Mouse (Mus musculus) granulocyte monocyte progenitor cell, adult 5-6 weeks (primary cell): ENCODE data around the gene Ppp1r15b. TPM values are rescaled to one million over a fixed set of nuclear protein-coding genes. Genes with fewer than 3 reads are reported as not detected.
A peak's percentile ranks its signal among the peaks of the same experiment; 100 is the strongest.

Source experiments
- ATAC-seq: replicated peaks from 2 replicates; pipeline ENCODE4 v1.8.0; 2016; ENCODE audit warnings: mild to moderate bottlenecking, moderate TSS enrichment, inconsistent platforms; ENCODE audit not compliant: poor library complexity, severe bottlenecking
- total RNA-seq, 2 experiments: library from RNA; stranded (forward) in 1 of 2; stranded (reverse) in 1 of 2; fragments of 200-712, 200-1000 nt in 1 of 2; fragments of >200 nt in 1 of 2; fragmentation: Nextera tagmentation in 1 of 2; gene quantifications; 2 replicates each; pipeline ENCODE4 v1.2.3; 2014 to 2017

Gene Ppp1r15b
- total RNA-seq (2014; fragmentation: Nextera tagmentation) (52.3 and 53.9 TPM in 2 replicates), total RNA-seq (2017) (75.7 and 78.5 TPM in 2 replicates)

DNA sequence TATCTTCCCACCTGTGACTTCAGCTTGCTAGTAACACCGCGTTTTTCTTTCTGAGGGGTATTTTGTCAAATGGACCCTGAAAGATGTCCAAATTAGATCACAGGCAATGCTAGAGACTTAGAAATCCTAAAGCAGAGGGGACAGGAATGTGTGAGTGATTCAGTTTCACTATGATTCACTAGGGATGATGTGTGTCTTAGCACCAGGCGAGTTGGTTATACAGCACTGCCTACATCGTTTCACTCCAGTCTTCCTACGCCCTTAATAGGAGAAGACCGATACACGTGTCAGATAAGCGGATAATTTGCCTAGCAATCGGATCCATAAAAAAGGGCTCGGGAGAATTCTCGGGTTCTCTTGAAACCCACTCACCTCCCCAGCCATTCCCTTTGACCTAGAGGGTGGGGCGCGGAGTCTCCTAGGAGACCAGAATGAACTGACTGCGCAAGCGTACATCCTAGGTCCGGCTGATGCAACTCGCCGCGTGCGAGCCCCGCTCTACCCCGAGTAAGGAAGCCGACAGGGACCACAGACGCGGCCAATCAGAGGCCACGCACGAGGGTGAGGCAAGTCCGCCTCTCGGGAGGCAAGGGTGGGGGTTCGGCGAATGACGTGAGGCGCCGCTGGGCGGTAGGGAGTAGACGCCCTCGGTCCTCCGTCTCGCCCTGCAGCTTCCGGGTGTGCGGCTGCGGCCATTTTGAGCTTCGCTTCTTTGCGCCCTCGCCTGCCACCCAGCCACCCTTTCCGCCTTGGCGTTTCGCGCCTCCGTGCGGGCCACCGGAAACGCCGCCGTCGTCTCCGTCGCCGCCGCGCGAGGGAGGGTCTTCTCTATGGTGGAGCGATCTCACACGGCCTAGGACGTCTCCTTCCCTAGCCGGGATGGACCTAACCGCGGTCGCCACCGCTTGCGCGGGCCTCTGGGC, at the start of gene Ppp1r15b:
Ppp1r15b (plus strand) TSS at position 506 of the 923 bp plus-strand sequence.
- peak; percentile 79 for ATAC-seq

DNA sequence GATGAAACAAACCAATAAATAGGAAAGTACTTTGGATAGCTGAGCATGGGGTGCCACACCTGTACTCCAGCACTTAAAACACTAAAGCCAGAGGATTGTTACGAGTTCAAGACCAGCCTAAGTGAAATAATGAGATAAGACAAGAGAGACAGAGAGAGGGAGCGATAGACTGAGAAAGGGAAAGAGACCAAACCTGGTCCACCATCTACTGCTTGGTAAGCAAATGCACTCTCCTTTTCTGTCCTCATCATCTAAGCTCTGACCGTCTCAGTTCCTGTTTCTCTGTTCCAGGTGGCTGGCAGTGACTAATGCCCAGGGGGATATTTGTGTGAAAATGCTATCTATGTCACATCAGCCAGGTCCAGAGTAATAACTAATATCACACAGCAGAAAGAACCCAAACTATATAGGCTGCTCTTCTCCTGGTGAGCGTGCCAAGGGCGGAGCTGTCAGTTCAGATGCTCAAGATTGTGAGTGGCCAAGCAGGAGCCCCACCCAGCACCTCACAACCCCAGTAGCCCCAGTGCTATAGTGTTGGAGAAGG, 47.9 kb upstream of the Ppp1r15b start:
- no peak; the same call in 1 of the 2 replicates for ATAC-seq

DNA sequence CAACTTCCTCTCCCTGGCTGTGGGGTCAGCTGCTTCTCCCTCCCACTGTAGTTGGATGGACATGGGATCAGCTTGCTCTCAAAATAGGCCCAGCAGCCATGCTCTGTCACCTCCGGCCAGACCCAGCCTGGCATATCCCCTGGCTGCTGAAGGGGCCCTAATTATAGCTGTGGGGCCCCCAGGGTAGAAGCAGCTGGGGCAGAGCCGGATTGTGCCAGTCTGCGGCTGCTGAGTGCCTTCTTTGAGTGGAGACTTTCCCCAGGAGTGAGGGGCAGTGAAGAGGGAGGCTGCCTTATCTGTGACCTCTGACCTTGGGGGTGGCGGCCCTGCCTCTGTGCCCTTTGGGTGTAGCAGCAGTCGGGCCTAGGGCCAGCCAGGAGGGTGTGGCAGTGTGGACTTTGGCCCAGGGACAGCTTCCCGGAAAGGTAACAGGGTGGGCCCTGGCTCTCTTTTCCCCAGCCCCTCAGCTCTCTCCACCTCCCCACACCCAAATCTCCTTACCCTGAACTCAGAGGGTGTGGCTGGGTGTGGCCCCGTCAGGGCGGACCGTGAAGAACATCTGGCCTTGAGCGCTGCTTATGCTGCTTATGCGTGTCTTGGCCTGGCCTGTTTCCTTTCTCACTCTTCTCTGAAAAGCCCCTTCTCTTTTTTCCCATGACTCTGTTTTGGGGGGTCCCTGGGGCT, 46.9 kb upstream of the Ppp1r15b start:
- no peak for ATAC-seq

DNA sequence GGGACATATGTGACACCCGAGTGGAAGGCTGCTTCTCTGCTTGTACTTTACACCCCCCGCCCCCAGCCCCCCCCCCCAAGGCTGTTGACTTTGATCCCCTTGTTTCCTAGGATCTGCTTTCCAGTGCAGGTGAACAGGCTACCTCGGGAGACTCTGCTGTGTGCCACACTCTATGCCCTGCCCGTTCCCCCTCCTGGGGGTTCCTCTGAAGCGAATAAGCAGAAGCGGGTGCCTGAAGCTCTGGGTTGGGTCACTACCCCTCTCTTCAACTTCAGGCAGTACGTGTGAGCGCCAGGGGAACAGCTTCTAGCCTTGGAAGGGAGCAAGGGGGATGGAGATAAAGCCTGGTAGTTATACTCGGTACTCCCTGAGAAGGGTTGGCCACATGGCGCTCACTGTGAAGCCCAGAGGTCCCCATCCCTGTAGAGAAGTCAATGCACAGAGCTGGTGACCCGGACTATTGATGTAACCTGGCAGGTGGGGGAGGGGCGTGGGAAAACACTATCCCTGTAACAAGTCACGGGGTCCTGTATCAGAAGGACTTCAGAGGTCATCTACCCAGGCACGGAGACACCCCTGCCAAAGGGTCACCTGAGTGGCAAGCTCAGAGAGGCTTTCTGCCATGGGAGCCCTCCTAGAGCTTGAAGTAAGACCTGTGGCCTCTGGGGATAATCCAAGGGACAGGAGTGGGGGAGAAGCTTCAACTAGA, 46.1 kb upstream of the Ppp1r15b start:
- no peak for ATAC-seq

DNA sequence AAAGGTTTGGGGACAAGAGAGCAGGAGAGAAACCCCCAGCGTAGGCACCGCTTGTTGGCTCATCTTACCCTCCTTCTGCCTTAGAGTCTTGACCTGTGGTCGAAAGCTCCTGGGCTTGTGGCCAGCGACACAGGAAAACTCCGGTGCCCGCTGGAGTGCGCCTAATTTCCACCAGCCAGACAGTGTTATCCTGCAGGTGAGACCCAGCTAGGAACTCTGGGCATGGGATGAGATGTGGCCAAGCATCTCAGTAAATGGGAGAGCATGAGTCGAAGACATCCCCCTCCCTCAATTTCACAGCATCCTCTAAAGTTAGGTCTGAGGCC, 45.6 kb upstream of the Ppp1r15b start:
- ATAC-seq, result no peak

DNA sequence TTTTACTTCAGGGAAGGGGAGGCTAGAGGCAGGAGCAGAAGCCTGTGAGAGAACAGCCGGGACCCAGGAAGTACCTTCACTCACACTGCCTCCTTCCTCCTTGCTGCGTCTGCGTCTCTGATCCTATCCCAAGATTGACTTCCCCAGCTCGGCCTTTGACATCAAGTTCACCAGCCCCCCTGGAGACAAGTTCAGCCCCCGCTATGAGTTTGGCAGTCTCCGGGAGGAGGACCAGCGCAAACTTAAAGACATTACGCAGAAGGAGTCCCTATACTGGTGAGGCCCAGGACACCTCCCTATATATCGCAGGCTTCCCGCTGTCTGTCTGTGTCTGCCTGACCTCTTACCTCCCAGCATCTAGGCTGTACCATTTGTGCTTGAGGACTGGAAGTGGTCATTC, 44.1 kb upstream of the Ppp1r15b start:
- ATAC-seq, result no peak

DNA sequence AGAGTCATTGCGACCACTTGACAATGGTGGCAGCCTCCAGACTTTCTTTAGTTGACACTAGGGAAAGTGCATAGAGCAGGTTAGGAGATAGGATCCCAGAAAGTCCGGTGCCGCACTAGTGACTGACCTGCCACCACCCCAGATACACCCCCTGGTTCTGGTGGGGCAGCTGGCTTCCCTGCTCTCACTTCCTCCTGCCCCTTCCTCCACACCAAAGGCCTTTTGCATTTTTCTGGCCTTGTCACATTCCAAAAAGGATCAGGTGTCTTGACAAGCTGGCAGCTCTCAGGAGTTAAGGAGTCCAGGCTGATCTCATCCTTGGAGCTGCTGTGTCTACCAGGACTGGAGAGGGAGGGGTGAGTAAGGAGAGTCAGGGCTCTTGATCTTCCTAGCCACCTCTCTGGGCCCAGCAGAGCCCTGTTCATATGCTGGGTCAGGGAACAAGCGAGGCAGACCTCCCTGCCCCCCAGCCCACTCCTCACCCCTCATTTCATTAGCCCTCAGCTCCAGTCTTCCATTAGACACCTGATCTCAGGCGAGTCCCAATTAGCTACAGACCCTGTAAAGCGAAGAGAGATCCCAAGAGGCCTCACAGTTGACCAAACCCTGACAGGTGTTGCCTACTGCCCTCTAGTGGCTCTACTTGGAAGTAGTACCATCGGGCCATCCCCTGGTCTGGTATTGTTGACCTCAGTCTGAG, 43.6 kb upstream of the Ppp1r15b start:
- peak; percentile 82 for ATAC-seq

DNA sequence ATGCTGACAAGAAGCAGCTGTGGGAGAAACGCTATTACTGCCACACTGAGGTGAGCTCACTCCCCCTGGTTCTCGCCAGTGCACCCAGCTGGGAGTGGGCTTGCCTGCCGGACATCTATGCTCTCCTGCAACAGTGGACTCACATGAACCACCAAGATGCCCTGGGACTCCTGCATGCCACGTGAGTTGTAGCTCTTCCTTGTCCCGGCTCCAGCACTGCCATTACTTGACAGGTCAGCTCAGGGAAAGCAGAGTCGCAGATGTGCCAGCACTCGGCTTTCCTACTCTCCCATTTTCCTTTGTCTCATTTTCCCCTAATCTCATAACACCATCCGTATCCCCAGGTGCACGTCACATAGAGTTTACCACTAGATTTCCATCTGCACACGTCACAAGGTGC, 42.7 kb upstream of the Ppp1r15b start:
- ATAC-seq, result no peak

DNA sequence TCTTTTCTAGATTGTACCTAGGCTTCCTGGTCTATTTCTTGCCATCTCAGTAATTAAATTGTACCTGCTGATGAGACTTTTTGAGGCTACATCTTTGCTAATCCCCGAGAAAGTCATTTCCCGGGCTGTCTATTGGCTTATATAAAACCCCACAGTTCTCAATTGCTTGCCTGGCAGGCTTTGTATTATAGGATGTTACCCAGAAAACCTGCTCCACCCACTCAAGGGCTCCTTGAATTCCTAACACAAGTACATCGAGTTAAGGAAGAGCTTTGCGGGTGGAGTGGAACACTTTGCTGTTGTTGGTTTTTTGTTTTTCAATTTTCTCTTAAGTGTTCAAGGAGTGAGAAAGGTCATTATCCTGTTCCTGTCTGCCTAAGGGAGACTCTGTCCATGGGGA, 41.5 kb upstream of the Ppp1r15b start:
- no peak for ATAC-seq

DNA sequence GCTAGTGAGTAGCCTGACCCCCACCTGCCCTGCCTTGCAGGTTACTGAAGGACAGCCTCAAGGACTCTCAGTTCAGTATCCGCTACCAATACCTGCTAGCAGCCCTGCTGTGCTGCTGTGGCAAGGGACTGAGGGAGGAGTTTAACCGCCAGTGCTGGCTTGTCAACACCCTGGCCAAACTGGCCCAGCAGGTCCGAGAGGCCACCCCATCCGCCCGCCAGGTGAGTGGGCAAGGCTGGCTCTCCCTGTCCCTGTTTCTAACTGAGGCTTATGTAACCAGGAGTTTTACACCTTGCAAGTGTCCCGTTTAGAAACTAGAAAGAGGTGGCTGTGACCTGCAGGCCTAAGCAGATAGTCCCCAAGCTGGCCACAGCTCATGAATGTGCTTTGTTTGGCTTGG, 40.3 kb upstream of the Ppp1r15b start:
- ATAC-seq, result no peak

DNA sequence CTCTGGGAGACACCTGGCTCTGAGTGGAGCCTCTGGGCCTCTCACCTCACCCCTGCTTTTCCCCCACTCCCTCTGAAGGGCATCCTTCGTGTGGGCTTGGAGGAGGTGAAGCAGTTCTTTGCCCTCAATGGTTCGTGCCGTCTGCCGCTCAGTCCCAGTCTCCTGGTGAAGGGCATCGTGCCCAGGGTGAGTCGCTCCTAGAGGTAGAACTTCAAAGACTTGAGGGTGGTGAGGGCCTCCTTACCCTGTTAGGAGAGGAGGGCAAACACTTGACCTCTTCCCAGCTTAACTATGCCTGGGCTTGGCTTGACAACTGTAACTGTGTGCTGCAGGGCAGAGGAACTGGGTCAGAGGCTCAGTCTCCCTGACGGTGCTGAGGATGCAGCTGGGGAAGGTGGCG, 39.5 kb upstream of the Ppp1r15b start:
- ATAC-seq, result no peak

DNA sequence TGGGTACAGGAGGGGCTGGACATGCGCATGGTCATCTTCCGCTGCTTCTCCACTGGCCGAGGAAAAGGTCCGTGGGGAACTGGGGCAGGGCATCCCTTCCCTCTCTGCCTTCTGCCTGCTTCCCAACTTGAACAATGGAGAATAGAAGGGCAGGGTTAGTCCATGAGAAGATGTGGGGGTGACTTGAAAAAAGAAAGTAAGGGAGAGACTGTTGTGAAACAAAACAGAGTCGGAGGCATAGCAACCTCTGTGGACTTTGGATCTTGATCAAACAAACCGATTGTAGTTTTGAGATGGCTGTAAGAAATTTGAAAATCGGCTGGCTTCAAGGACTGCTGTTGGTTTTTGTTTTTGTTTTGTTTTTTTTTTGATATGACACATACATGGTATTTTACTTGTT, 37.2 kb upstream of the Ppp1r15b start:
- ATAC-seq, result no peak

DNA sequence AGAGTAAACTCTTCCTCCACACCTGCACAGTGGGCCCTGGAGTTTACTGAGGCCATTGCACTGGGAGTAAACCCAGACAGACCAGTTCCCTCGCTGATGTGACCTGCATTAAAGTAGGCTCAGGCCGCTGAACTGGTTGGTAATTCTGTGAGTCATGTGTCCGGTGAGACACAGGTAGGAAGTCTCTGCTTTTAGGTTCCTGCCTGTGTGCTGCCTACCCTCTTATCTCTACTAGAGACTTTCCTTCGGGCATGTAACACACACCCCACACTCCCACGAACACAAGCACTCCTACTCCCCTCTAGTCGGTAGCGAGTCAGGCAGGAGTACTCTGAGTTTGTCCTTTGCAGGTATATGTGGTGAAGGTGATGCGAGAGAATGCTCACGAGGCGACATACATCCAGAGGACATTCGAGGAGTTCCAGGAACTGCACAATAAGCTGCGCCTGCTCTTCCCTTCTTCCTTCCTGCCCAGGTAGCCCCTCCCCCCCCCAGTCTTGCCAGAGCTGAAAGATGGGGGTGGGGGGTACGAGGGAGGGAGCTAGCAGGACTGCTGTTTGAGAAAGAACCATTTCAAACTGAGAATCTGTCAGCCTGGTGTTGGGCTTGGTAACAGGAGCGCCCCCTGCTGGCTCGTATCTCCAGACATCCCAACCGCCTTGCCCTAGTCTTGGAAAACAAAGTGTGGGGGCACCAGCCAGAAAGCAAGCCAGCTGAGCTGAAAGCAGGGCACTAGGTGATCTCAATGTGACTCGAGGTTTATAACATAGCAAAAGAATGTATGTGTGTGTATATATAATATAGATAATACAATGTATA, 29.8 kb upstream of the Ppp1r15b start:
- peak; percentile 66 for ATAC-seq

DNA sequence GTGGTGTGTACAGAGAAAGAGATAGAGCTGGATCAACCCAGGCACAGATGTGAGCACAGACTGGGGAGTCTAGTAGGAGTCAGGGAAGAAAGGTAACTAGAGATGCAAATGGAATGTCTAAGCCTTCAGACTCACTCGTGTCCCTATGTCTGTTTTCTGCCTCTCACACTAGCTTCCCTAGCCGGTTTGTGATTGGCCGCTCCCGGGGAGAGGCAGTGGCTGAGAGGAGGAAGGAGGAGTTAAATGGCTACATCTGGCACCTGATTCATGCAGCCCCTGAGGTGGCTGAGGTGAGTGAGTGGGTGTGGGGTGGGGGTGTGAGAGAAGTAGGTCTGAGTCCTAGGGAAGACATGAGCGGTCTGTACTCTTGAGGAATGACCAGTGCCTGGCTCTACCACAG, 28.8 kb upstream of the Ppp1r15b start:
- no peak for ATAC-seq

DNA sequence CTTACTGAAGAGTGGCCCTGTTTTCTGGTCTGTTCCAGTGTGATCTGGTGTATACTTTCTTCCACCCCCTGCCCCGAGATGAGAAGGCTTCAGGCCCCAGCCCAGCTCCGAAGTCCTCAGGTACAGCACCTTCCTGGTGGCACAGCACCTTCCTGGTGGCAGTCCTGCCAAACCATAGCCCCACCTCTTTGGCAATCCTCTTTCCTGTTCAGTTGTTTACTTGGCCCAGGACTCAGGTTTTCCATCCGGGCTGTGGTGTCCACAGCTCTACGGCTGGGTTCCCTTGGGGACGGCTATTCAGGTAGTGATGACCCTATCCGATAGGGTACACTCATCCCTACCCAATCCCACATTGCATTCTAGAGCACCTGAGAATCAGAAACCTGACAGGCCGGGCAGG, 27.6 kb upstream of the Ppp1r15b start:
- no peak for ATAC-seq

DNA sequence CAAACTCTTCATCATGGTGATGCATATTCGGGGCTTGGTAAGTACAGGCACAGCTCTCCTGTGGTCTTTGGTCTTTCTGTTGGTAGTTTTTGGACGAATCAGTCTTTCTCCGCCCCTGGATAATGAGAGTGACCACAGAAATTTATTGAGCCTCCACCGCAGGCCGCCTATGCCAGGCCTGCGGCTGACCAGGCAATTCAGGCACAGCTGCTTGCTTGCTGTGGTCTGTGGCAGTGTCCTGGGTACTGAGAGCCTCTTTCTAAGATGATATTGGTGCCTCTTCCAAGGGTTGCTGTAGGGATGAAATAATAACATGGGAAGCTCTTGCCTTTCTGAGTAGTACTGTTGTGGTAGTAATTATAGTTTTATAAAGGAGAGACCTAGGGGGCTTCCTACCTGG, 27.1 kb upstream of the Ppp1r15b start:
- no peak for ATAC-seq

DNA sequence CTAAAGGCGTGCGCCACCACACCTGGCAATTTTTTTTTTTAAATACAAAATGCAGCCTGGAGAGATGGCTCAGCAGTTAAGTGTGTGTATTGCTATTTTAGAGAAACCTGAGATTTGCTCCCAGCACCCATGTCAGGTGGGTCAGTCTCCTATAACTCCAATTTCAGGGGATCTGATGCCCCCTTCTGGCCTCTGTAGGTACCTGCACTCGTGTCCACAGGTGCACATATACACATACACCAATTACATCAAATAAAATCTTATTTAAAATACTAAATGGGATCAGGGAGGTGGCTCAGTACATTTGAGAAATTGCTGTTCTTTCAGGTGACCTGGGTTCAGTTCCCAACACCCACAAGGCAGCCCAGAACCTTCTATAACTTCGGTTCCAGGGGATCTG, 14.8 kb upstream of the Ppp1r15b start:
- no peak for ATAC-seq

DNA sequence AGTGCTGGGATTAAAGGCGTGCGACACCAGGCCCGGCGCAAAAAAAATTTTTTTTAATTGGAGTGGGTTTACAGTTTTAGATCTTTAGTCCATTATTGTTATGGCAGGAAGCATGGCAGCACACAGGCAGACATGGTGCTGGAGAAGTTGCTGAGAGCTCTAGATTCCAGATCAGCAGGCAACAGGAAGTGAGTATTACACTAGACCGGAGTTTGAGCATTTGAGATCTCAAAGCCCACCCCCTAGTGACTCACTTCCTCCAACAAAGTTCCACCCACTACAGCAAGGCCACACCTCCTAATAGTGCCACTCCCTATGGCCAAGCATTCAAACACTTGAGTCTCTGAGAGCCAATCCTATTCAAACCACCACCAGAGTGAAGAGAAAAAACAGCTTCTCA, 12.8 kb upstream of the Ppp1r15b start:
- ATAC-seq, result peak; percentile 75

DNA sequence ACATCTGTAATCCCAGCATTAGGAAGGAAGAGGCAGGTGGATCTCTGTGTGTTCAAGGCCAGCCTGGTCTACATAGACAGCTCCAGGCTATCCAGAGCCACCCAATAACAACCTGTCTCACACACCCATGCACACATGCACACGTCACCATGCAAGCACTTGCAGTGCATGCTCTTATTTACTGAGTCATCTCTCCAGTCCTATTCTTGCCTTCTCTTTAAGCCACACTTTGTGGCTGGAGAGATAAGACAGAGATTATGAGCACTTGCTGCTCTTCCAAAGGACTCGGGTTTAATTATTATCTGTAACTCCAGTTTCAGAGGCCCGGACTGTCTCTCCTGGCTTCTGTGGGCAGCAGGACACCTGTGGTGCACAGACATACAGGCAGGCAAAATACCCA, 12.1 kb upstream of the Ppp1r15b start:
- ATAC-seq, result no peak
